Mouse (Mus musculus) kidney, postnatal 0 days (tissue): ENCODE measurements around the gene Slc7a11. TPM values are rescaled to one million over a fixed set of nuclear protein-coding genes. Genes with fewer than 3 reads are reported as not detected.

Source experiments
- ATAC-seq: fragments of 200-750 bp; cut with Nextera tagmentation; replicated peaks from 2 replicates; pipeline ENCODE4 v1.8.0; 2017; ENCODE audit warnings: low read depth, moderate number of reproducible peaks, moderate TSS enrichment, moderate library complexity; ENCODE audit not compliant: low FRiP score
- DNase-seq: peaks from one replicate; pipeline ENCODE4 v3.0.0-alpha.2; 2016; ENCODE audit warnings: low spot score
- H3K27ac ChIP-seq: fragments of 300-500 bp; sonication (generic); 2 replicates; pipeline ENCODE4 v1.5.1; 2014; ENCODE audit warnings: mild to moderate bottlenecking
- H3K27me3 ChIP-seq: fragments of 300-500 bp; sonication (generic); 2 replicates; pipeline ENCODE4 v1.6.1; 2014; ENCODE audit warnings: low read length, mixed read lengths; ENCODE audit not compliant: insufficient read depth
- H3K36me3 ChIP-seq: fragments of 300-500 bp; sonication (generic); 2 replicates; pipeline ENCODE4 v1.6.1; 2014; ENCODE audit warnings: low read length, mixed read lengths; ENCODE audit not compliant: insufficient read depth
- H3K4me1 ChIP-seq: fragments of 300-500 bp; sonication (generic); replicated peaks from 2 replicates; pipeline ENCODE4 v1.6.1; 2014; ENCODE audit warnings: antibody characterized with exemption, low read length, mixed read lengths; ENCODE audit not compliant: insufficient read depth
- H3K4me2 ChIP-seq: fragments of 300-500 bp; sonication (generic); 2 replicates; pipeline ENCODE4 v1.6.1; 2014; ENCODE audit warnings: mild to moderate bottlenecking, low read length, moderate library complexity, mixed read lengths
- H3K4me3 ChIP-seq: fragments of 300-500 bp; sonication (generic); replicated peaks from 2 replicates; pipeline ENCODE4 v1.5.1; 2014; ENCODE audit warnings: low read depth, low read length
- H3K9ac ChIP-seq: fragments of 300-500 bp; sonication (generic); 2 replicates; pipeline ENCODE4 v1.6.1; 2014; ENCODE audit warnings: low read depth, low read length
- H3K9me3 ChIP-seq: fragments of 300-500 bp; sonication (generic); replicated peaks from 2 replicates; pipeline ENCODE4 v1.6.1; 2016; ENCODE audit warnings: low read length, inconsistent platforms, mixed read lengths
- CTCF ChIP-seq: IDR thresholded peaks from 2 replicates; pipeline ENCODE4 v1.5.1; 2016; ENCODE audit warnings: antibody characterized with exemption, low read depth, mild to moderate bottlenecking, moderate library complexity
- WGBS: fragments of 180-500 bp; shearing (Covaris S2); extraction: QIAGEN DNeasy Blood & Tissue Kit; methylation state at CpG from one replicate; pipeline ENCODE4 v1.1.7; 2014; 5-methylcytosine and 5-hydroxymethylcytosine counted together
- polyA plus RNA-seq: library from polyadenylated mRNA; unstranded; fragments of >200 nt; fragmentation: Nextera tagmentation; extraction: Ambion mirVana; gene quantifications from 2 replicates; pipeline ENCODE4 v1.2.1, GENCODE M21; 2015

The Slc7a11 gene
- polyA plus RNA-seq, 1 experiment from 2014 or later, result 0.20 TPM

DNA sequence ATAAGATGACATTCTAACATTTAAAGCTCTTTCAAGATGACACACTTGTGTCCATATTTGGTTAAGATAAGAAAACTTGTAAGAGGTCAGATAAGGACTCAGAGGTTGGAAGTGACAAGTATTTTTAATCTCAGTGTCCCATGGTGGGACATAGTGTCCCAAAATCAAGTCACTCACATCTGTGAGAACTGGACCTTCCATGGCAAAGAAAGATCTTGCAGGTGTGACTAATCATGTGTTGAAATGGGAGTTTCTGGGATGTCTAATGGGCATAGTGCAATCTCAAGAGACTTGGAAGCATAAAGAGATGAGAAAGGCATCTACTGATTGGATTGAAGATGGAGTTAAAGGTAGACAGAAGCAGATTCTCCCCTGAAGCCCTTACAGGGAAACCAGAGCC lies 513.9 kb downstream of the Slc7a11 start:
- ATAC-seq, result no peak
- no peak for DNase-seq
- H3K4me3 ChIP-seq, result no peak overlapping the region
- no peaks in the 10 kb centered on the region; the same call in 1 of the 2 replicates for H3K4me1 ChIP-seq
- no peak overlapping the region for H3K9ac ChIP-seq
- H3K4me2 ChIP-seq, result no peak overlapping the region
- TF ChIP-seq CTCF, result no peak
- no peaks in the 10 kb centered on the region for H3K36me3 ChIP-seq
- no peaks in the 10 kb centered on the region for H3K9me3 ChIP-seq
- H3K27me3 ChIP-seq, result no peaks in the 10 kb centered on the region
- no peak overlapping the region for H3K27ac ChIP-seq

- Histone ChIP-seq H3K4me2 (no peak overlapping the region), H3K9me3 (no peaks in the 10 kb centered on the region), H3K9ac (no peak overlapping the region), H3K4me3 (no peak overlapping the region), H3K27me3 (no peaks in the 10 kb centered on the region), H3K27ac (no peak overlapping the region), H3K36me3 (no peaks in the 10 kb centered on the region), H3K4me1 (no peaks in the 10 kb centered on the region; the same call in 1 of the 2 replicates)
- WGBS, result 35% methylated on average over 4 of the region's 4 CpGs
- ATAC-seq (no peak), DNase-seq (peak; percentile 89)
- TF ChIP-seq CTCF, result no peak
Observed at GRCm38 (mm10) chr3:49928509-49929263, 514.7 kb downstream of the Slc7a11 start.

DNA sequence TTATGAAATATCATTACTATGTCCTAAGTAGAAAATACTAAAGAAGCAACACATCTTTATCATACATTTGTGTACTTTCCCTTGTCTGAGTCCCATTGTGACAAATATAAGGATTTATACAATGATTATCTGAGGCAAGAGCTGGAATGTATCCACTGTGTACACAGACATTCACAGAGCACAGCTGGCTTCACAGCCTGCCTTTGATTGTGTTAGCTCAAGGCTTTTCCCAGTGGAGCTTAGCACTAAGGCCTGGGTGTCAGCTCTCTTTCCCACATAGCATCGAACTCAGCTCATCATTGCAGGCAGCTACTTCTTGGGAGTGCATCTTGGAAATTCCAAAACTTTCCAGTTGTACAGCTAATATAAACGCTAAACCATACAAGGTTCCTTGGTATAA lies 529.5 kb downstream of the Slc7a11 start:
- no peak for TF ChIP-seq CTCF
- Histone ChIP-seq H3K36me3 (no peaks in the 10 kb centered on the region), H3K4me3 (no peak overlapping the region), H3K27me3 (no peaks in the 10 kb centered on the region), H3K27ac (no peak overlapping the region), H3K4me1 (no peaks in the 10 kb centered on the region), H3K9me3 (no peaks in the 10 kb centered on the region), H3K4me2 (no peak overlapping the region), H3K9ac (no peak overlapping the region)
- peak; percentile 49 for DNase-seq
- ATAC-seq, result no peak
- 65% methylated on average over 2 of the region's 2 CpGs for WGBS

GRCm38 (mm10) chr3:49910922-49911321 lies 532.5 kb downstream of the Slc7a11 start:
- 24% methylated on average over 1 of the region's 1 CpGs for WGBS
- no peak overlapping the region for H3K27ac ChIP-seq

DNA sequence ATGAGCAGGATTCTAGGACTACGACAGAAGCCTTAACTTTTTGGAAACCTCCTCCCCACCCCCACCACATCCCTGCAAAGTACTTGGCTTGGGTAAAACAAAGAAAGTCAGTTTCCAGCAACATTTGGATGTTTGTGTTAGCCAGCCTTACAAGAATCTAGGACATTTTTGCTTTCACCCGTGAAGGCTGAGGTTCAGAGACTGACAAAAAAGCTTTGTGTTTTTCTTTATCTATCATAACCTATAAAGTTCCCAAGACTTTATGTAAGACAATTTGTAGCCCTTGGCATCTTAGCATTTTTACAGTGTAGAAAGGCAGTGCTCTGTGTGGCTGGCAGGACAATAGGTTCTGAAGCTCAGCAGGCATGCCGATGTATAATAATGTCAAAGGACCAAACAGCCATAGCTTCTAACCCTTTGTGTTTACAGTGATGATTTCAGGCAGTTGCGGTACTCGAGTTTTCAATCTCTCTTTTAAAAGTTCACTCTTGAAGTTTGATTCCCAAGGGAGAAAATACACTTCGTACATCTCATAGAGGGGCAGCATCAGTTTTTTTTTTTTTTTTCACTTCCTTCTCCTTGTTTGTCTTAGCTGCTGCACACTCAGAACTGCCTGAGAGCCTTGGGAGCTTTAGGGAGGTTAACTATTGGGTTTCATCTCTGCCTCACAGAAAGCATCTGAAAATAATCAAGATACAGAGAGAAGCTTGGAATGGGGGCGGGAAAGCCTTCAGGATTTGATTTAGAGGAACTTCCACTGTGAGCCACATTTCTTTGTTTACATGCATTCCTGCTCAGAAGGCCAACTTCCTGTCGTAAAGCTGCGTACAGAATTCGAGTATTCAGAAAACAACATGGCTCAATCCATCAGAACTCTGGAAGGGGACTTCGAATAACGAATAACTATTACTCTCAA lies 534.7 kb downstream of the Slc7a11 start:
- peak overlapping the region; percentile 71 for H3K27ac ChIP-seq
- no peaks in the 10 kb centered on the region for H3K9me3 ChIP-seq
- peak; percentile 98 for DNase-seq
- no peak overlapping the region for H3K4me3 ChIP-seq
- H3K4me2 ChIP-seq, result peak overlapping the region; percentile 25; the same call in 1 of the 2 replicates
- whole genome bisulfite sequencing, result 9% methylated on average over 12 of the region's 12 CpGs
- H3K36me3 ChIP-seq, result no peaks in the 10 kb centered on the region
- H3K27me3 ChIP-seq, result no peaks in the 10 kb centered on the region
- H3K9ac ChIP-seq, result no peak overlapping the region
- no peak for TF ChIP-seq CTCF
- ATAC-seq, result peak; percentile 88
- no peaks in the 10 kb centered on the region for H3K4me1 ChIP-seq

More at GRCm38 (mm10) chr3:49910922-49911321, 532.5 kb downstream of the Slc7a11 start:
- DNase-seq (peak; percentile 58), ATAC-seq (no peak)
- Histone ChIP-seq H3K4me2 (no peak overlapping the region), H3K4me1 (no peaks in the 10 kb centered on the region), H3K27me3 (no peaks in the 10 kb centered on the region), H3K4me3 (no peak overlapping the region), H3K9ac (no peak overlapping the region), H3K36me3 (no peaks in the 10 kb centered on the region), H3K9me3 (no peaks in the 10 kb centered on the region)
- TF ChIP-seq CTCF, result no peak

- Histone ChIP-seq H3K27me3 (no peaks in the 10 kb centered on the region), H3K4me2 (no peak overlapping the region), H3K9me3 (no peaks in the 10 kb centered on the region), H3K27ac (no peak overlapping the region), H3K9ac (no peak overlapping the region), H3K4me3 (no peak overlapping the region), H3K4me1 (no peaks in the 10 kb centered on the region), H3K36me3 (no peaks in the 10 kb centered on the region)
- no peak for TF ChIP-seq CTCF
- DNase-seq (no peak), ATAC-seq (no peak)
Observed at GRCm38 (mm10) chr3:49893945-49894344, 549.5 kb downstream of the Slc7a11 start.
